Mouse (Mus musculus): Measurements from ENCODE around the gene Ifnl2. TPM values are rescaled to one million over a fixed set of nuclear protein-coding genes. Genes with fewer than 3 reads are reported as not detected.
"Not testable (repeated sequence)": the region's sequence is repeated elsewhere in the genome, so short reads cannot be mapped to it uniquely, and the experiment has no call there.

The Ifnl2 gene
- polyA plus RNA-seq, 1 experiment from 2014 or later: not detected

- 60% methylated on average over 8 of the region's 8 CpGs for WGBS
- H3K4me1 ChIP-seq (replicated peaks; ENCODE audit: control insufficient read depth, insufficient read depth, low read length): no peaks in the 10 kb centered on the region
- H3K27ac ChIP-seq (ENCODE audit: low read depth): no peak overlapping the region
- no peak overlapping the region for H3K9ac ChIP-seq (ENCODE audit: low read length)
- no peak for ATAC-seq (replicated peaks; ENCODE audit: low FRiP score, low TSS enrichment, low read depth)
- H3K27me3 ChIP-seq (replicated peaks; ENCODE audit: control insufficient read depth, insufficient read depth, low read length): no peaks in the 10 kb centered on the region
- DNase-seq (ENCODE audit: low spot score): no peak
- H3K36me3 ChIP-seq (ENCODE audit: control insufficient read depth, insufficient read depth, low read length): no peaks in the 10 kb centered on the region
- no peak overlapping the region for H3K4me2 ChIP-seq (ENCODE audit: low read length)
- H3K9me3 ChIP-seq (ENCODE audit: control insufficient read depth, low read length): no peaks in the 10 kb centered on the region
- no peak overlapping the region for H3K4me3 ChIP-seq (ENCODE audit: low read depth, low read length)
These were observed 1.2 kb upstream of the Ifnl2 start for GRCm38 (mm10) chr7:28511441-28511840.

GRCm38 (mm10) chr7:28509121-28509520 is 1.1 kb downstream of the Ifnl2 start:
- H3K27ac ChIP-seq (ENCODE audit: low read depth); H3K36me3 ChIP-seq (ENCODE audit: control insufficient read depth, insufficient read depth, low read length); H3K27me3 ChIP-seq (replicated peaks; ENCODE audit: control insufficient read depth, insufficient read depth, low read length); H3K4me1 ChIP-seq (replicated peaks; ENCODE audit: control insufficient read depth, insufficient read depth, low read length); DNase-seq (ENCODE audit: low spot score); H3K4me2 ChIP-seq (ENCODE audit: low read length); ATAC-seq (replicated peaks; ENCODE audit: low FRiP score, low TSS enrichment, low read depth); H3K9ac ChIP-seq (ENCODE audit: low read length); H3K4me3 ChIP-seq (ENCODE audit: low read depth, low read length); H3K9me3 ChIP-seq (ENCODE audit: control insufficient read depth, low read length): not testable (repeated sequence)
- WGBS: 20% methylated on average over 1 of the region's 2 CpGs

- H3K4me1 ChIP-seq (replicated peaks; ENCODE audit: control insufficient read depth, insufficient read depth, low read length): no peaks in the 10 kb centered on the region
- H3K36me3 ChIP-seq (ENCODE audit: control insufficient read depth, insufficient read depth, low read length): no peaks in the 10 kb centered on the region
- ATAC-seq (replicated peaks; ENCODE audit: low FRiP score, low TSS enrichment, low read depth): no peak
- H3K4me2 ChIP-seq (ENCODE audit: low read length): no peak overlapping the region
- no peak overlapping the region for H3K27ac ChIP-seq (ENCODE audit: low read depth)
- WGBS: 3% methylated on average over 5 of the region's 5 CpGs
- no peaks in the 10 kb centered on the region for H3K27me3 ChIP-seq (replicated peaks; ENCODE audit: control insufficient read depth, insufficient read depth, low read length)
- peak; percentile 70 for DNase-seq (ENCODE audit: low spot score)
- H3K9me3 ChIP-seq (ENCODE audit: control insufficient read depth, low read length): no peaks in the 10 kb centered on the region
- H3K4me3 ChIP-seq (ENCODE audit: low read depth, low read length): no peak overlapping the region
- no peak overlapping the region for H3K9ac ChIP-seq (ENCODE audit: low read length)
These were observed 4.7 kb downstream of the Ifnl2 start for GRCm38 (mm10) chr7:28505585-28505984.

GRCm38 (mm10) chr7:28495426-28495825 is 14.8 kb downstream of the Ifnl2 start:
- Histone ChIP-seq H3K36me3 (ENCODE audit: control insufficient read depth, insufficient read depth, low read length) (no peaks in the 10 kb centered on the region), H3K4me2 (ENCODE audit: low read length) (no peak overlapping the region), H3K9me3 (ENCODE audit: control insufficient read depth, low read length) (no peaks in the 10 kb centered on the region), H3K4me1 (replicated peaks; ENCODE audit: control insufficient read depth, insufficient read depth, low read length) (no peaks in the 10 kb centered on the region), H3K4me3 (ENCODE audit: low read depth, low read length) (no peak overlapping the region), H3K9ac (ENCODE audit: low read length) (no peak overlapping the region), H3K27ac (ENCODE audit: low read depth) (no peak overlapping the region), H3K27me3 (replicated peaks; ENCODE audit: control insufficient read depth, insufficient read depth, low read length) (no peaks in the 10 kb centered on the region)
- 74% methylated on average over 11 of the region's 11 CpGs for WGBS
- ATAC-seq (replicated peaks; ENCODE audit: low FRiP score, low TSS enrichment, low read depth) (no peak), DNase-seq (ENCODE audit: low spot score) (no peak)

- Histone ChIP-seq H3K9ac (ENCODE audit: low read length) (no peak overlapping the region), H3K36me3 (ENCODE audit: control insufficient read depth, insufficient read depth, low read length) (no peaks in the 10 kb centered on the region), H3K4me2 (ENCODE audit: low read length) (no peak overlapping the region), H3K27me3 (replicated peaks; ENCODE audit: control insufficient read depth, insufficient read depth, low read length) (no peaks in the 10 kb centered on the region), H3K4me1 (replicated peaks; ENCODE audit: control insufficient read depth, insufficient read depth, low read length) (no peaks in the 10 kb centered on the region), H3K27ac (ENCODE audit: low read depth) (no peak overlapping the region), H3K4me3 (ENCODE audit: low read depth, low read length) (no peak overlapping the region), H3K9me3 (ENCODE audit: control insufficient read depth, low read length) (no peaks in the 10 kb centered on the region)
- DNase-seq (ENCODE audit: low spot score): no peak
- 85% methylated on average over 8 of the region's 8 CpGs for WGBS
- ATAC-seq (replicated peaks; ENCODE audit: low FRiP score, low TSS enrichment, low read depth): no peak
These were observed 17.9 kb downstream of the Ifnl2 start for GRCm38 (mm10) chr7:28492310-28492709.

GRCm38 (mm10) chr7:28490903-28491302 is 19.4 kb downstream of the Ifnl2 start:
- Histone ChIP-seq H3K9ac (ENCODE audit: low read length) (no peak overlapping the region), H3K4me1 (replicated peaks; ENCODE audit: control insufficient read depth, insufficient read depth, low read length) (no peaks in the 10 kb centered on the region), H3K9me3 (ENCODE audit: control insufficient read depth, low read length) (no peaks in the 10 kb centered on the region), H3K36me3 (ENCODE audit: control insufficient read depth, insufficient read depth, low read length) (no peaks in the 10 kb centered on the region), H3K4me2 (ENCODE audit: low read length) (0 out of 2 replicates have a peak overlapping the region, but pooled peaks have one; percentile 14), H3K27me3 (replicated peaks; ENCODE audit: control insufficient read depth, insufficient read depth, low read length) (no peaks in the 10 kb centered on the region), H3K4me3 (ENCODE audit: low read depth, low read length) (no peak overlapping the region), H3K27ac (ENCODE audit: low read depth) (no peak overlapping the region)
- DNase-seq (ENCODE audit: low spot score) (peak; percentile 72), ATAC-seq (replicated peaks; ENCODE audit: low FRiP score, low TSS enrichment, low read depth) (0 out of 2 replicates have a peak, but pooled peaks have one; percentile 3)
- 34% methylated on average over 13 of the region's 14 CpGs for WGBS

GRCm38 (mm10) chr7:28490410-28490809 is 19.8 kb downstream of the Ifnl2 start:
- DNase-seq (ENCODE audit: low spot score) (no peak), ATAC-seq (replicated peaks; ENCODE audit: low FRiP score, low TSS enrichment, low read depth) (0 out of 2 replicates have a peak, but pooled peaks have one; percentile 20)
- Histone ChIP-seq H3K27me3 (replicated peaks; ENCODE audit: control insufficient read depth, insufficient read depth, low read length) (no peaks in the 10 kb centered on the region), H3K4me3 (ENCODE audit: low read depth, low read length) (no peak overlapping the region), H3K9me3 (ENCODE audit: control insufficient read depth, low read length) (no peaks in the 10 kb centered on the region), H3K36me3 (ENCODE audit: control insufficient read depth, insufficient read depth, low read length) (no peaks in the 10 kb centered on the region), H3K9ac (ENCODE audit: low read length) (no peak overlapping the region), H3K4me2 (ENCODE audit: low read length) (0 out of 2 replicates have a peak overlapping the region, but pooled peaks have one; percentile 14), H3K27ac (ENCODE audit: low read depth) (no peak overlapping the region), H3K4me1 (replicated peaks; ENCODE audit: control insufficient read depth, insufficient read depth, low read length) (no peaks in the 10 kb centered on the region)
- 3% methylated on average over 10 of the region's 10 CpGs for WGBS

- DNase-seq (ENCODE audit: low spot score) (peak; percentile 76), ATAC-seq (replicated peaks; ENCODE audit: low FRiP score, low TSS enrichment, low read depth) (peak; percentile 74; the same call in 1 of the 2 replicates)
- no peak overlapping the region for H3K9ac ChIP-seq (ENCODE audit: low read length)
These were observed 22.2 kb downstream of the Ifnl2 start for GRCm38 (mm10) chr7:28488030-28488491.

GRCm38 (mm10) chr7:28484192-28484591 is 26.1 kb downstream of the Ifnl2 start:
- no peaks in the 10 kb centered on the region for H3K9me3 ChIP-seq (ENCODE audit: control insufficient read depth, low read length)
- H3K4me1 ChIP-seq (replicated peaks; ENCODE audit: control insufficient read depth, insufficient read depth, low read length): no peaks in the 10 kb centered on the region
- H3K27ac ChIP-seq (ENCODE audit: low read depth): no peak overlapping the region
- no peak overlapping the region for H3K4me3 ChIP-seq (ENCODE audit: low read depth, low read length)
- 27% methylated on average over 4 of the region's 4 CpGs for WGBS
- ATAC-seq (replicated peaks; ENCODE audit: low FRiP score, low TSS enrichment, low read depth) (no peak), DNase-seq (ENCODE audit: low spot score) (no peak)
- H3K27me3 ChIP-seq (replicated peaks; ENCODE audit: control insufficient read depth, insufficient read depth, low read length): no peaks in the 10 kb centered on the region
- H3K36me3 ChIP-seq (ENCODE audit: control insufficient read depth, insufficient read depth, low read length): no peaks in the 10 kb centered on the region
- H3K9ac ChIP-seq (ENCODE audit: low read length): no peak overlapping the region
- no peak overlapping the region for H3K4me2 ChIP-seq (ENCODE audit: low read length)

More at GRCm38 (mm10) chr7:28488030-28488491, 22.2 kb downstream of the Ifnl2 start:
- Histone ChIP-seq H3K27ac (ENCODE audit: low read depth) (peak overlapping the region; percentile 51; the same call in 1 of the 2 replicates), H3K36me3 (ENCODE audit: control insufficient read depth, insufficient read depth, low read length) (no peaks in the 10 kb centered on the region), H3K9me3 (ENCODE audit: control insufficient read depth, low read length) (no peaks in the 10 kb centered on the region), H3K4me2 (ENCODE audit: low read length) (peak overlapping the region; percentile 43), H3K4me1 (replicated peaks; ENCODE audit: control insufficient read depth, insufficient read depth, low read length) (no peaks in the 10 kb centered on the region), H3K4me3 (ENCODE audit: low read depth, low read length) (peak overlapping the region; percentile 6), H3K27me3 (replicated peaks; ENCODE audit: control insufficient read depth, insufficient read depth, low read length) (no peaks in the 10 kb centered on the region)
- WGBS: 2% methylated on average over 16 of the region's 16 CpGs
